Mouse (Mus musculus) cerebellum, adult 2 months (tissue): ENCODE data around the gene Iqsec3. TPM values are rescaled to one million over a fixed set of nuclear protein-coding genes. Genes with fewer than 3 reads are reported as not detected.

Experiments used
- DNase-seq, 2 experiments: peaks; one replicate each; pipeline ENCODE4 v3.0.0; 2021
- H3K27ac ChIP-seq: fragments of 200-500 bp; 2 replicates; pipeline ENCODE4 v1.5.1; 2012; ENCODE audit warnings: low read length, control low read depth, inconsistent platforms; ENCODE audit not compliant: insufficient read depth
- H3K27me3 ChIP-seq: fragments of 200-500 bp; 2 replicates; pipeline ENCODE4 v1.6.1; 2012; ENCODE audit warnings: inconsistent platforms, mild to moderate bottlenecking, low read length, moderate library complexity; ENCODE audit not compliant: control insufficient read depth, insufficient read depth
- H3K4me1 ChIP-seq: fragments of 200-500 bp; 2 replicates; pipeline ENCODE4 v1.6.1; 2011; ENCODE audit warnings: low read length; ENCODE audit not compliant: control insufficient read depth, insufficient read depth
- H3K4me3 ChIP-seq: fragments of 200-500 bp; replicated peaks from 2 replicates; pipeline ENCODE3; 2011; ENCODE audit warnings: mild to moderate bottlenecking, low read depth, low read length, control low read depth; ENCODE audit not compliant: insufficient read depth
- CTCF ChIP-seq: fragments of 200-500 bp; IDR thresholded peaks from 2 replicates; pipeline ENCODE4 v1.5.1; 2011; ENCODE audit warnings: low read depth, mild to moderate bottlenecking, control low read depth, low read length, moderate library complexity, borderline replicate concordance; ENCODE audit not compliant: insufficient read depth
- POLR2A ChIP-seq: fragments of 200-500 bp; IDR thresholded peaks from 2 replicates; pipeline ENCODE4 v1.6.1; 2011; ENCODE audit warnings: low read length, control low read depth, borderline replicate concordance; ENCODE audit not compliant: insufficient read depth
- WGBS: fragments of 180-500 bp; shearing (Covaris S2); methylation state at CpG from one replicate; pipeline ENCODE4 v1.1.7; 2018; 5-methylcytosine and 5-hydroxymethylcytosine counted together
- polyA plus RNA-seq: library from polyadenylated mRNA; depleted of rRNA; stranded (reverse); fragments of >200 nt; gene quantifications from 2 replicates; pipeline ENCODE4 v1.2.3, GENCODE M21; 2012

Gene Iqsec3
- polyA plus RNA-seq, 1 experiment, result 66.5 TPM

DNA sequence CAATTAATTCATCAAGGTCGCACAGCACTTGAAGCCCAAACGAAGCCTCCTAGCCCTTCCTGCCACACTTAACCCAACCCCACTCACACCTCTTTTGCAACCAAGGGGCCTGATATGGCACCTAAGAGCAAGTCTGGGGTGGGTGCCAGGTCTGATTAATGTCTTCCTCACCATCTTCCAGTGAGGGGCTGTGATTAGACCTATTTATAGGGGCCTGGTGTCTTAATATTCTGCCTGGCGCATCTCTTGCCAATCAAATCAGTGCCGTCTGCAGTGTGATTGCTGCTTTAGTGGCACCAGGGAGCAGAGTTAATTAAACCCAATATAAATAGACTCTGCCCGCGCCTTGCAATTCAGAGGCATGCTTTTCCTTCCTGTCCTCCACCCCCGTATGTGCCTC, 36.4 kb upstream of the Iqsec3 start:
- WGBS, result 75% methylated on average over 7 of the region's 7 CpGs
- Histone ChIP-seq H3K27ac (no peak overlapping the region), H3K27me3 (no peaks in the 10 kb centered on the region), H3K4me1 (no peaks in the 10 kb centered on the region), H3K4me3 (no peak overlapping the region)
- DNase-seq, result no peak
- no peak for TF ChIP-seq POLR2A
- no peak for TF ChIP-seq CTCF

DNA sequence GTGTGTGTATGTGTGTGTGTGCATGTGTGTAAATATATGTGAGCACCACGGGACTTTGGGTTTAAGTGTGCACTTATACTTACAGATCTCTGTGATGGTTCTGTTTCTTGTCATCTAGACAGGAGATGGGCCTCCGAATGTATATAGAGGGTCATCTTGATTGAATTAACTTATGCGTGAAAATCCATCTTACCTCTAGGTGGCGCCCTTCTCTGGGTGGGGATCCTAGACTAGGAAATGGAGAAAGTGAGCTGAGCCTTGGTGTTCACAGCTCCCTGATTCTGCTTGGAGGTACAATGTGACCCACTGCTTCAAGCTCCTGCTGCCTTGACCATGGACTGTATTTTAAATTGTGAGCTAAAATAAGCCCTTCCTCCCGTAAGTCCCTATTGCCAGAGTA, 34.8 kb upstream of the Iqsec3 start:
- H3K4me3 ChIP-seq, result no peak overlapping the region
- no peaks in the 10 kb centered on the region for H3K27me3 ChIP-seq
- no peak overlapping the region for H3K27ac ChIP-seq
- no peaks in the 10 kb centered on the region for H3K4me1 ChIP-seq
- 74% methylated on average over 5 of the region's 5 CpGs for WGBS
- TF ChIP-seq CTCF (no peak), POLR2A (no peak)
- no peak for DNase-seq

DNA sequence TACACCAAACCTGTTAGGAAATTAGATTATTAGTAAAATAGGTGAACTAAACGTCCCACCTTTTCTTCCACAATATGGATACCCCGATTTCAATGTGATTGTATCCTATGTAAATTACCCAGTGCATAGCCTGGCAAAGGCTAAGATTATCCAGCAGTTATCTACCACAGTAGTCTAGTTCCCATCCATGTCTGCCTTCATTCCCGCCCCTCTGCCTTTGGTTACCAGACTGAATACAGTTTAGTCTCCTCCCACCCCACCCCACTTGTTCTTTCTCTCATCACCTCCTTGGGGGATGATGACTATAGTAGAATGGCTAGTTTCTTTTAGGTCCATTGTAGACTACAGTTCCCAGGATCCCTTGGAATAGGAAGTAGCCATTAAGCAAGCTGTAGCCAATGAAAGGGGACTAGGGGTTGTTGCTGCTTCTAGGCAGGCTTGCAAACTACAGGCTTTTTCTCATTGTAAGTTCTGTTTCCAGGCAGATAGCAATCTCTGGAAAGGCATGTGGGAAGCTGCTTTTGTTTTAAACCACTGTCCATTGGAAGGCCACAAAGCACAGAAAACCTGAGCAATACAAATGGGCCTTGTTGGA, 27.7 kb upstream of the Iqsec3 start:
- Histone ChIP-seq H3K4me3 (no peak overlapping the region), H3K4me1 (no peaks in the 10 kb centered on the region), H3K27ac (no peak overlapping the region), H3K27me3 (no peaks in the 10 kb centered on the region)
- no peak for DNase-seq
- 83% methylated on average over 3 of the region's 3 CpGs for WGBS
- TF ChIP-seq CTCF, result no peak
- no peak for TF ChIP-seq POLR2A

DNA sequence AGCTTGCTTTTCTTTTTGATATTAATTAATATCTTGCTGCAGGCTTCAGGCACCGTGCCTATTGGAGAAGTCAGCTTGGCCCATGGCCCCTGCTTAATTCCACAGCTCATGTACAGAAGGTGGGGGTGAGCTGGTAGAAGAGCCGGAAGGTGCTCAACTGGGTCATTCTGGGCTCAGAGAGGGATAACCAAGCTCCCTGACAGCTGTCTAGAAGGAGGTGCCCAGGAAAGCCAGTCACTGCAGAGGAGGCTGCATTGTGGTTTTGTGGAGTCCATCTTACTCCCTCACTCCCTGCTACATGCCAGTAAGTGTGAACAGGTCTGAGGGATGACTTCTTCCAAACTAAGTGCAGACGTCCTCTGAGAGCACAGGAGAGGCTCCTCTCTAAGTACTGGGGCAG, 26.4 kb upstream of the Iqsec3 start:
- Histone ChIP-seq H3K4me3 (no peak overlapping the region), H3K27me3 (no peaks in the 10 kb centered on the region; the same call in 1 of the 2 replicates), H3K27ac (no peak overlapping the region), H3K4me1 (no peaks in the 10 kb centered on the region)
- 59% methylated on average over 3 of the region's 3 CpGs for WGBS
- DNase-seq, result no peak
- no peak for TF ChIP-seq CTCF
- no peak for TF ChIP-seq POLR2A

DNA sequence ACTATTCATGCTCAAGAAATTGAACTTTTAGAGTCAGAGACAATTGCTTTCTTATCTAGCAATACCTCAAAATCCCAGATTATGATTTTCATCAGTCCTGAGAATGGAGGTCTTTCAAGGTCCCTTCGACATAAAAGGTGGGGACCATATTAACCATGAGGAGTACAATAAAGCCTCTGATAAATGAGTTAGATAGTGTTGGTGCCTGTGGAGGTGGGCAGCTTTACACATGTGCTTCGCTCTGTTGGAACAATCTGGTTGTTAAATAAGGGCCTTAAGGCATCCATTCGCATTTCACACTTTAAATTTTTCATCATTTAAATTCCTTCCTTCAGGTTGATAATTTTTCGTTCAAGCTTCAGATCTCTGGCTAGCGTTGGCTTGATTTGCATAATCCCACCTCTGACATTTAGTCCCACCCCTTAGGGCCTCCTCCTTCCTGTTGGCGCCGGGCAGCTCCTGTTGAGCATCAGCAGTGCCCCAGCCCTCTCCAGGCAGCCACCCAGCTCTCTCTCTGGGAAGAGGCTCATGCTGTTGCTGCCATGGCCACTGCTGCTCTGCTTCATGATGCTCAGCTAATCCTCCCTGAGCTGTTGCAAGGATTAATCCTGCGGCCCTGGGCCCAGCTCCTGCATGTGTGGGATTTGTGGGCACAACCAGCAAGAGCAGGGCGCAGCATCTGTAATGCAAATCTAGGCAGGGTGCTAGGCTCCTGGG, 25.5 kb upstream of the Iqsec3 start:
- 31% methylated on average over 9 of the region's 9 CpGs for WGBS
- Histone ChIP-seq H3K27ac (no peak overlapping the region), H3K4me3 (no peak overlapping the region), H3K4me1 (no peaks in the 10 kb centered on the region), H3K27me3 (no peaks in the 10 kb centered on the region; the same call in 1 of the 2 replicates)
- TF ChIP-seq POLR2A, result no peak
- no peak for TF ChIP-seq CTCF
- no peak for DNase-seq

DNA sequence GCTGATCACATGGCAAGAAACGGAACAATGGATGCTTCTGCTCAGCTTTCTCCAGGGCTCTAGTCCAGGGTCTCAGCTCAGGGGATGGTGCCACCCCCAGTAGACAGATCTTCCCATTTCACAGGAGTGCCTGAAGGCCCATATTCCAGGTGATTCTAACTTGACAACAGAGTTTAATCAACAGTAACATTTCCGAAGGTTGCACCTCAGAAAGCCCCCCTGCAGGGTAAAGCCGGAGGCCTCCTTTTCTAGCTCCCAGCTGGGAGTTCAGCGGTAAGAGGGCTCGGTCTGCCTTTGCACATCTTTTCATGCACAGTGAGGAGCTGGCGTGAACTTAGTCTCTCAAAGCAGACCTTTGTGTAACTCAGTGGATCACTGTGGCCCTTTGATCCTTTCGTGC, 22.1 kb upstream of the Iqsec3 start:
- H3K4me3 ChIP-seq, result no peak overlapping the region
- TF ChIP-seq POLR2A (no peak), CTCF (no peak)
- 43% methylated on average over 7 of the region's 7 CpGs for WGBS
- no peak overlapping the region for H3K27ac ChIP-seq
- no peaks in the 10 kb centered on the region for H3K4me1 ChIP-seq
- no peak for DNase-seq
- no peaks in the 10 kb centered on the region; the same call in 1 of the 2 replicates for H3K27me3 ChIP-seq

DNA sequence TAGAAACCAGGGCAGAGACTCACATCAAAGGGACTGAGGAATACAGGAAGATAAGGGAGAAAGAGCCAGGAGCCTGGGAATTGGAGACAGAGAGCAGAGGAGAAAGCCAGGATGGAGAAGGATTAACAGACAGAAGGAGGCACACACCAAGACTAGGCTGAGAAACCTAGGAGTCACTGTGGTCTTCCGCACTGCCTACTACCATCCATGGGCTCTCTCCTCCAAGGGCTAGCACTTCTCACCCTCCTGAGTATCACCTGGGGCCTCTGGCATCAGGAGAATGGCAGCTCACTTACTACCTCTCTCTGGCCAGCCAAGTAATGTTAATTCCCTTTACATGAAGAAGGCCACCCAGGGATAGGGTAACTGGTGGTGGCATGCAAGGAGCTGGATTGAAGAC, 21.5 kb upstream of the Iqsec3 start:
- WGBS, result 92% methylated on average over 1 of the region's 1 CpGs
- TF ChIP-seq POLR2A (no peak), CTCF (no peak)
- Histone ChIP-seq H3K27ac (no peak overlapping the region), H3K27me3 (no peaks in the 10 kb centered on the region; the same call in 1 of the 2 replicates), H3K4me3 (no peak overlapping the region), H3K4me1 (no peaks in the 10 kb centered on the region)
- no peak for DNase-seq

DNA sequence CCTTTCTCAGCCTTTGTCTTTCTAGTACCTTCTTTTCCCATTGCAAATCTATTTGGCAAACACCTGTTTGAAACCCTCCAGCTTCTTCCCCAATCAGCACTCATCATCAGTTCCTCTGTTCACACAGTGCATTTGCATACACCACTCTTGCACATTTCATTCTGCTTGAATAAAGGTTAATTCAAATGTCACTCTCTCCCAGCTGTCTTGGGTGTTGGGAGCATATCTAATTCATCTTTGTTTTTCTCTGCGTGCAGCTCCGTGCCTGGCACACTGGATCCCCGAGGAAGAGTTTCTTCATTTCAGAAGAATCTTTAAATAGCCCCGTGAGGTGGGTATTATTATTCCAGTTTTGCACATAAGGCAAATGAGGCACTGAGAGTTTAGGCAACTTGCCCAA, 20.8 kb upstream of the Iqsec3 start:
- 25% methylated on average over 4 of the region's 4 CpGs for WGBS
- DNase-seq, result no peak
- Histone ChIP-seq H3K4me3 (no peak overlapping the region), H3K27me3 (no peaks in the 10 kb centered on the region; the same call in 1 of the 2 replicates), H3K4me1 (no peaks in the 10 kb centered on the region), H3K27ac (no peak overlapping the region)
- no peak for TF ChIP-seq CTCF
- TF ChIP-seq POLR2A, result no peak
